Mouse (Mus musculus) MEL (cell line): ENCODE data around the gene Ccdc146.

Experiments used
- CTCF ChIP-seq, 3 experiments: IDR thresholded peaks in 2 of 3; conservative IDR thresholded peaks in 1 of 3; 2 replicates each; pipeline ENCODE4 v1.5.1; 2011 to 2012; ENCODE audit warnings: low read length in 3 of 3, low read depth in 2 of 3, mild to moderate bottlenecking in 2 of 3, improper control_type of control experiment in 1 of 3, inconsistent platforms in 1 of 3, mixed read lengths in 1 of 3, moderate library complexity in 1 of 3; ENCODE audit not compliant: control insufficient read depth in 1 of 3, insufficient read depth in 1 of 3, poor library complexity in 1 of 3, severe bottlenecking in 1 of 3
- ELF1 ChIP-seq: IDR thresholded peaks from 2 replicates; pipeline ENCODE4 v1.6.1; 2014; ENCODE audit warnings: low read depth, mild to moderate bottlenecking, inconsistent platforms, low read length, improper control_type of control experiment, moderate library complexity
- EP300 ChIP-seq, 2 experiments: IDR thresholded peaks; 2 replicates each; pipeline ENCODE4 v1.6.1; 2011; ENCODE audit warnings: improper control_type of control experiment in 2 of 2, low read length in 2 of 2, low read depth in 1 of 2, mild to moderate bottlenecking in 1 of 2
- KAT2A ChIP-seq: conservative IDR thresholded peaks from 2 replicates; pipeline ENCODE4 v1.6.1; 2012; ENCODE audit warnings: low read depth, low read length, improper control_type of control experiment, inconsistent platforms
- MAFK ChIP-seq: IDR thresholded peaks from 2 replicates; pipeline ENCODE4 v1.6.1; 2011; ENCODE audit warnings: low read depth, mild to moderate bottlenecking, low read length, improper control_type of control experiment, borderline replicate concordance
- NRF1 ChIP-seq: IDR thresholded peaks from 2 replicates; pipeline ENCODE4 v1.6.1; 2014; ENCODE audit warnings: low read depth, mild to moderate bottlenecking, inconsistent platforms, low read length, improper control_type of control experiment, moderate library complexity; ENCODE audit not compliant: poor library complexity, insufficient read depth, severe bottlenecking
- POLR2A ChIP-seq, 2 experiments: IDR thresholded peaks; 2 replicates each; pipeline ENCODE4 v1.6.1; 2011 to 2012; ENCODE audit warnings: low read length in 2 of 2, mild to moderate bottlenecking in 2 of 2, control low read depth in 1 of 2, improper control_type of control experiment in 1 of 2, low read depth in 1 of 2, moderate library complexity in 1 of 2; ENCODE audit not compliant: control insufficient read depth in 1 of 2, insufficient read depth in 1 of 2, poor library complexity in 1 of 2
- SIN3A ChIP-seq: IDR thresholded peaks from 2 replicates; pipeline ENCODE4 v1.6.1; 2012; ENCODE audit warnings: low read length, improper control_type of control experiment, inconsistent platforms
- SMC3 ChIP-seq: IDR thresholded peaks from 2 replicates; pipeline ENCODE4 v1.6.1; 2011; ENCODE audit warnings: low read depth, low read length, improper control_type of control experiment
- TAL1 ChIP-seq: IDR thresholded peaks from 2 replicates; pipeline ENCODE4 v1.6.1; 2012; ENCODE audit warnings: mild to moderate bottlenecking, inconsistent platforms, low read length, moderate library complexity, mixed read lengths
- TCF12 ChIP-seq: IDR thresholded peaks from 2 replicates; pipeline ENCODE4 v1.6.1; 2014; ENCODE audit warnings: low read depth, mild to moderate bottlenecking, inconsistent platforms, low read length, improper control_type of control experiment, moderate library complexity
- ZNF384 ChIP-seq: IDR thresholded peaks from 2 replicates; pipeline ENCODE4 v1.6.1; 2012; ENCODE audit warnings: low read depth, mild to moderate bottlenecking, inconsistent platforms, low read length, improper control_type of control experiment

DNA sequence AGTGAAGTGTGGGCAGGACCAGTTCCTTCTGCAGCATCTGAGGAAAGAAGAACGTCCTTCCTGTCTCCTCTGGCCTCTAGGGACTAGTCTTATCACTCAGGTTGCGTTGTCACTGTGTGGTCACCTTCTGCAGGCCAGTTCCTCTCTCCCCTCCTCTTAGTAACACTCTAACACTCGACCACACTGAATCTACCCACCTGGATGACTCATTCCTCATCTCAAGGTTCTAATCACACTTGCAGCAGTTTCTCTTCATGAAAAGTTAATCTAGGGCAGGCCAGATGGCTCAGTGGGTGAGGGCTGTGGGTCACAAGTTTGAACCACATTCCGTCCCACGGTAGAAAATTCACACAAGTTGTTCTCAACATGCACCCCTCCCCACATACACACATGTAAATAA is 175.6 kb downstream of the Ccdc146 start:
- no peak for TF ChIP-seq KAT2A
- no peak for TF ChIP-seq ZNF384
- TF ChIP-seq POLR2A (IDR thresholded peaks at IDR 0.05; ENCODE audit: control insufficient read depth in 1 of 2, insufficient read depth in 1 of 2, low read depth in 1 of 2, low read length in 2 of 2, poor library complexity in 1 of 2): no peak
- no peak for TF ChIP-seq TCF12
- peak in 1 of 2 experiments; percentile 43; a peak in 2 of 4 replicates for TF ChIP-seq EP300 (IDR thresholded peaks at IDR 0.05; ENCODE audit: low read depth in 1 of 2, low read length in 2 of 2)
- peak; percentile 35 for TF ChIP-seq TAL1
- no peak for TF ChIP-seq CTCF (IDR thresholded peaks at IDR 0.05 in 2 of 3, conservative IDR thresholded peaks at IDR 0.05 in 1 of 3; ENCODE audit: control insufficient read depth in 1 of 3, insufficient read depth in 1 of 3, low read depth in 2 of 3, low read length in 3 of 3, poor library complexity in 1 of 3, severe bottlenecking in 1 of 3)
- TF ChIP-seq SIN3A: no peak
- no peak for TF ChIP-seq MAFK
- TF ChIP-seq NRF1: no peak
- no peak for TF ChIP-seq ELF1
- TF ChIP-seq SMC3: no peak
